Mouse (Mus musculus) CH12.LX (cell line): ENCODE measurements at regions not wholly inside any gene's neighbourhood (a gene's known extent, or its start where the extent isn't known, plus 50 kb on each side); places are given as distances from the start of the nearest gene placed in this dataset.

ENCODE experiments used
- DNase-seq: peaks from one replicate; pipeline ENCODE4 v3.0.0-alpha.2; 2013; ENCODE audit errors: extremely low read depth
- H3K27ac ChIP-seq: 2 replicates; pipeline ENCODE4 v1.5.1; 2012; ENCODE audit warnings: low read depth, mild to moderate bottlenecking, control low read depth, moderate library complexity; ENCODE audit not compliant: insufficient read depth
- H3K27me3 ChIP-seq: replicated peaks from 2 replicates; pipeline ENCODE3; 2012; ENCODE audit warnings: inconsistent platforms
- H3K36me3 ChIP-seq, 2 experiments: replicated peaks in 1 of 2; 2 replicates each; pipeline versions ENCODE3 to v1.6.1; 2012; ENCODE audit warnings: inconsistent platforms in 1 of 2, low read length in 1 of 2, mild to moderate bottlenecking in 1 of 2, mixed read lengths in 1 of 2, moderate library complexity in 1 of 2; ENCODE audit not compliant: control insufficient read depth in 1 of 2, insufficient read depth in 1 of 2
- H3K4me1 ChIP-seq, 2 experiments: 2 replicates each; pipeline ENCODE4 v1.6.1; 2012; ENCODE audit warnings: inconsistent platforms in 1 of 2, moderate library complexity in 1 of 2; ENCODE audit not compliant: insufficient read depth in 2 of 2, control insufficient read depth in 1 of 2
- H3K4me2 ChIP-seq: 2 replicates; pipeline ENCODE4 v1.6.1; 2012; ENCODE audit warnings: low read depth, mild to moderate bottlenecking, control low read depth; ENCODE audit not compliant: poor library complexity, insufficient read depth, severe bottlenecking
- H3K4me3 ChIP-seq, 3 experiments: fragments of 150-350 bp in 1 of 3; sonication (generic) in 1 of 3; replicated peaks in 1 of 3; 2 replicates each; pipeline versions ENCODE3 to v1.5.1; 2011 to 2012; ENCODE audit warnings: low read depth in 2 of 3, low read length in 2 of 3, mild to moderate bottlenecking in 2 of 3, moderate library complexity in 2 of 3, control low read depth in 1 of 3, improper control_type of control experiment in 1 of 3, inconsistent platforms in 1 of 3, mixed read lengths in 1 of 3; ENCODE audit not compliant: poor library complexity in 1 of 3
- H3K79me2 ChIP-seq: replicated peaks from 2 replicates; pipeline ENCODE4 v1.6.1; 2012; ENCODE audit warnings: mild to moderate bottlenecking, moderate library complexity; ENCODE audit not compliant: control insufficient read depth, poor library complexity, insufficient read depth, severe bottlenecking; ENCODE audit errors: extremely low read depth
- H3K9ac ChIP-seq: 2 replicates; pipeline ENCODE4 v1.6.1; 2012; ENCODE audit warnings: low read depth, mild to moderate bottlenecking, control low read depth, moderate library complexity; ENCODE audit not compliant: insufficient read depth
- H3K9me3 ChIP-seq: replicated peaks from 2 replicates; pipeline ENCODE3; 2012; ENCODE audit warnings: low read length, inconsistent platforms, mixed read lengths
- BHLHE40 ChIP-seq: IDR thresholded peaks from 2 replicates; pipeline ENCODE4 v1.6.1; 2011; ENCODE audit warnings: mild to moderate bottlenecking, low read depth, low read length, improper control_type of control experiment
- CHD2 ChIP-seq: IDR thresholded peaks from 2 replicates; pipeline ENCODE4 v1.6.1; 2011; ENCODE audit warnings: low read length, improper control_type of control experiment
- CTCF ChIP-seq, 2 experiments: IDR thresholded peaks in 1 of 2; conservative IDR thresholded peaks in 1 of 2; 2 replicates each; pipeline ENCODE4 v1.5.1; 2011 to 2012; ENCODE audit warnings: low read depth in 2 of 2, low read length in 2 of 2, improper control_type of control experiment in 1 of 2, inconsistent platforms in 1 of 2, mild to moderate bottlenecking in 1 of 2, moderate library complexity in 1 of 2
- ELF1 ChIP-seq: IDR thresholded peaks from 2 replicates; pipeline ENCODE4 v1.6.1; 2014; ENCODE audit warnings: low read depth, mild to moderate bottlenecking, inconsistent platforms, low read length, improper control_type of control experiment
- EP300 ChIP-seq: IDR thresholded peaks from 2 replicates; pipeline ENCODE4 v1.6.1; 2011; ENCODE audit warnings: low read length, improper control_type of control experiment
- GABPA ChIP-seq: IDR thresholded peaks from 2 replicates; pipeline ENCODE4 v1.6.1; 2012; ENCODE audit warnings: low read depth, low read length, improper control_type of control experiment, inconsistent platforms; ENCODE audit not compliant: insufficient replicate concordance
- IRF4 ChIP-seq: IDR thresholded peaks from 2 replicates; pipeline ENCODE4 v1.6.1; 2014; ENCODE audit warnings: low read depth, mild to moderate bottlenecking, inconsistent platforms, low read length, improper control_type of control experiment
- JUN ChIP-seq: IDR thresholded peaks from 2 replicates; pipeline ENCODE4 v1.6.1; 2011; ENCODE audit warnings: low read depth, mild to moderate bottlenecking, low read length, improper control_type of control experiment, moderate library complexity; ENCODE audit not compliant: insufficient read depth
- JUND ChIP-seq: conservative IDR thresholded peaks from 2 replicates; pipeline ENCODE4 v1.6.1; 2011; ENCODE audit warnings: low read depth, low read length, improper control_type of control experiment
- KAT2A ChIP-seq: IDR thresholded peaks from 2 replicates; pipeline ENCODE4 v1.6.1; 2012; ENCODE audit warnings: low read length, improper control_type of control experiment, inconsistent platforms; ENCODE audit not compliant: insufficient replicate concordance
- MAZ ChIP-seq: IDR thresholded peaks from 2 replicates; pipeline ENCODE4 v1.6.1; 2012; ENCODE audit warnings: low read depth, mild to moderate bottlenecking, inconsistent platforms, low read length, improper control_type of control experiment, moderate library complexity
- MYC ChIP-seq: IDR thresholded peaks from 2 replicates; pipeline ENCODE4 v1.6.1; 2011; ENCODE audit warnings: low read depth, mild to moderate bottlenecking, improper control_type of control experiment, low read length
- NELFE ChIP-seq: IDR thresholded peaks from 2 replicates; pipeline ENCODE4 v1.6.1; 2011; ENCODE audit warnings: low read depth, low read length, improper control_type of control experiment
- PAX5 ChIP-seq: IDR thresholded peaks from 2 replicates; pipeline ENCODE4 v1.6.1; 2012; ENCODE audit warnings: low read length, inconsistent platforms, mixed read lengths
- POLR2A ChIP-seq: IDR thresholded peaks from 2 replicates; pipeline ENCODE4 v1.6.1; 2011; ENCODE audit warnings: low read depth, mild to moderate bottlenecking, improper control_type of control experiment, low read length
- POLR2AphosphoS2 ChIP-seq: IDR thresholded peaks from 2 replicates; pipeline ENCODE4 v1.6.1; 2011; ENCODE audit warnings: low read depth, low read length, improper control_type of control experiment
- RAD21 ChIP-seq: IDR thresholded peaks from 2 replicates; pipeline ENCODE4 v1.6.1; 2011; ENCODE audit warnings: low read depth, mild to moderate bottlenecking, low read length, improper control_type of control experiment, moderate library complexity
- TBP ChIP-seq: conservative IDR thresholded peaks from 2 replicates; pipeline ENCODE4 v1.6.1; 2011; ENCODE audit warnings: low read depth, low read length, improper control_type of control experiment
- UBTF ChIP-seq: IDR thresholded peaks from 2 replicates; pipeline ENCODE4 v1.6.1; 2012; ENCODE audit warnings: low read depth, mild to moderate bottlenecking, inconsistent platforms, low read length, improper control_type of control experiment, moderate library complexity
- USF2 ChIP-seq: conservative IDR thresholded peaks from 2 replicates; pipeline ENCODE4 v1.6.1; 2011; ENCODE audit warnings: low read depth, low read length, improper control_type of control experiment
- ZKSCAN1 ChIP-seq: IDR thresholded peaks from 2 replicates; pipeline ENCODE4 v1.6.1; 2012; ENCODE audit warnings: low read depth, inconsistent platforms, low read length, improper control_type of control experiment, borderline replicate concordance
- ZMIZ1 ChIP-seq: IDR thresholded peaks from 2 replicates; pipeline ENCODE4 v1.6.1; 2012; ENCODE audit warnings: low read depth, mild to moderate bottlenecking, inconsistent platforms, low read length, improper control_type of control experiment
- dilution Hi-C: fragments of 300-500 bp; cut with MboI; formaldehyde crosslinking; loops from 2 replicates; pipeline ENCODE4 v1.14.3; 2020; ENCODE audit warnings: low sequenced_read_pairs; ENCODE audit not compliant: extremely low pct_unique_long_range_greater_than_20kb, extremely low pct_ligation_motif_present
- in situ Hi-C: fragments of 300-500 bp; cut with MboI; formaldehyde crosslinking; loops from 3 replicates; pipeline ENCODE4 v1.14.3; 2019; ENCODE audit warnings: low sequenced_read_pairs, low pct_ligation_motif_present, low pct_unique_long_range_greater_than_20kb, mixed read lengths

DNA sequence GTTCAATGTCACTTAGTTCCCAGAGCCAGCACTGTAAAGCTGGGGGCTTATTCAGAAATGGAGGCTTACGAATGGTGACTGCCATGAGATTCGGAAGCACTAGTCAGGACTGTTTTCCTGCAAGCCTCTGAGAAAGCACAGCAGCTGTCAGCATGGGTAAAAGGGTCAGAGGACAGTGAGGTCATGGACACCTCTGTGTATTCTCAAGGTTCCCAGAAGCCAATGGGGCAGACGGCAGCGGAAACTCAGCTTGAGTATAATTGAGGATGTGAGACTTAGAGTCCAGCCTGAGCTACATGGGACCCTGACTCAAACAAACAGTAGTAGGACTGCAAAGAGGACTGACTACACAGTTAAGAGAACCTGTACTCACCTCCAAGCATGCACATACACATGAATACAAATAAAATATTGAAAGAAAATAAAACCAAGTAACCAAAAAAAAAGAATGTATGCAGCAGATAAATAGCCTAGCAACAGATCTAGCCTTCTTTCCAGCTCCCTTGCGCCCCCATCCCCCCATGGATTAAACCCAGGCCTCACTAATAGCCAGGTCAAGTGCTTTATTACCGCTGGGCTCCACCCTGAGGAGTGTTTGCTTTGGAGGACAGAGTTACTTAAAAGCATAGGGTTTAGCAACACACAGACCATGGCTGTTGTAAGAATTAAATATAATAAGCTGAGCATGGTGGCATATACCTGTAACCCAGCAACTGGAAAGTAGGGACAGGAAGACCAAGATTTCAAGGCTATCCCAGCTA is 67.8 kb upstream of the Calm2 start:
- in situ Hi-C loops (no loop called here), dilution Hi-C loops (no loop called here)
- H3K27ac ChIP-seq = no peak overlapping the region
- no peak overlapping the region for H3K4me2 ChIP-seq
- no peaks in the 10 kb centered on the region for H3K36me3 ChIP-seq
- DNase-seq = peak; percentile 68
- H3K27me3 ChIP-seq = no peaks in the 10 kb centered on the region
- H3K9me3 ChIP-seq = no peaks in the 10 kb centered on the region
- TF ChIP-seq TBP = 0 out of 2 replicates have a peak, but pooled peaks have one; percentile 18
- TF ChIP-seq USF2 = no peak
- H3K79me2 ChIP-seq = no peaks in the 10 kb centered on the region
- no peak overlapping the region for H3K4me3 ChIP-seq
- peaks cover 11 to 30% of the 10 kb centered on the region in 2 experiments for H3K4me1 ChIP-seq
- no peak overlapping the region for H3K9ac ChIP-seq

DNA sequence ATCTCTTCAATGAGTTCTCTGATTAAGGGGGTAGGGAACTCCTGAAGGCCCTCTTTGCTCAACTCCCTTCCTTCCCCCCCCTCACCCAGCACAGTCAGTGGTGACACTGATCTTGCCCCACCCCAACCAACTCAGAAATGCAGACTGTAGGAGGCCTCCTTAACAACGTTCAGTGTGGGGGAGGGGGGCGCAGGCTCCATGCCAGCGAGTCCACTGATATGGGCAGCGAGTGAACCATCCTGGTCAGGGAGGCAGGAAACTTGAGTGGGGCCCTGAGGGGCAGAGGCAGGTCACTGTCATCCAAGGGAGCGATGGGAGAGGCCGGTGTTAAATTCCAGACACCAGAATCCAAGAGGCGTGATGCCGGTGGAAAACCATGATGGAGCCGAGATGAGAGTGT is 70.5 kb upstream of the Calm2 start:
- Histone ChIP-seq H3K79me2 (no peaks in the 10 kb centered on the region), H3K4me2 (no peak overlapping the region), H3K27ac (no peak overlapping the region), H3K4me3 (no peak overlapping the region), H3K9ac (no peak overlapping the region), H3K9me3 (no peaks in the 10 kb centered on the region), H3K4me1 (peaks cover 11 to 26% of the 10 kb centered on the region in 2 experiments), H3K36me3 (no peaks in the 10 kb centered on the region), H3K27me3 (no peaks in the 10 kb centered on the region)
- no peak for TF ChIP-seq CTCF (conservative IDR thresholded peaks at IDR 0.05 in 1 of 2, IDR thresholded peaks at IDR 0.05 in 1 of 2; ENCODE audit: low read depth in 2 of 2, low read length in 2 of 2)
- no peak for TF ChIP-seq CHD2
- no peak for TF ChIP-seq TBP
- no peak for TF ChIP-seq ZKSCAN1
- no peak for TF ChIP-seq POLR2A
- no peak for TF ChIP-seq RAD21
- TF ChIP-seq ELF1 = no peak
- TF ChIP-seq MAZ = no peak
- no peak for TF ChIP-seq PAX5
- TF ChIP-seq NELFE = no peak
- no peak for TF ChIP-seq UBTF
- dilution Hi-C loops = no loop called here
- in situ Hi-C loops = no loop called here
- DNase-seq = no peak

GRCm38 (mm10) chr17:87519454-87519853 is 72.7 kb upstream of the Calm2 start:
- dilution Hi-C loops (no loop called here), in situ Hi-C loops (no loop called here)
- peaks cover 2% of the 10 kb centered on the region for H3K27me3 ChIP-seq
- no peaks in the 10 kb centered on the region for H3K79me2 ChIP-seq
- no peak overlapping the region for H3K4me3 ChIP-seq
- no peak overlapping the region for H3K27ac ChIP-seq
- H3K36me3 ChIP-seq = no peaks in the 10 kb centered on the region
- no peak for DNase-seq
- no peak for TF ChIP-seq MYC
- no peak for TF ChIP-seq POLR2A
- TF ChIP-seq MAZ = no peak
- TF ChIP-seq BHLHE40 = no peak
- no peak for TF ChIP-seq KAT2A
- TF ChIP-seq ZMIZ1 = no peak
- TF ChIP-seq JUND = no peak
- TF ChIP-seq POLR2AphosphoS2 = no peak
- no peak for TF ChIP-seq IRF4
- no peak for TF ChIP-seq PAX5
- no peak for TF ChIP-seq EP300
- TF ChIP-seq JUN = no peak
- TF ChIP-seq GABPA = no peak
- no peak for TF ChIP-seq ZKSCAN1
- no peaks in the 10 kb centered on the region for H3K9me3 ChIP-seq
- no peak overlapping the region for H3K4me2 ChIP-seq
- no peak overlapping the region for H3K9ac ChIP-seq
- H3K4me1 ChIP-seq = peaks cover under 1 to 9% of the 10 kb centered on the region in 2 experiments
